Mouse (Mus musculus) left cerebral cortex, postnatal 36 days (tissue): Measurements from ENCODE around the gene Slc35f6. TPM values are rescaled to one million over a fixed set of nuclear protein-coding genes. Genes with fewer than 3 reads are reported as not detected.

Experiments
- DNase-seq, 2 experiments: peaks; one replicate each; pipeline ENCODE4 v3.0.0; 2021 to 2022; ENCODE audit warnings: low spot score in 2 of 2, mixed read lengths in 1 of 2
- intact Hi-C: fragments of 180-260 bp; cut with DNase I; formaldehyde crosslinking; loops from one replicate; pipeline ENCODE4 v1.15.1; 2025
- total RNA-seq, 2 experiments: library from RNA; stranded (reverse); gene quantifications; 2 replicates each; pipeline ENCODE4 v1.2.3; 2021

Slc35f6 gene
- total RNA-seq, 2 experiments from 2014 or later = 38.5 to 38.7 TPM

DNA sequence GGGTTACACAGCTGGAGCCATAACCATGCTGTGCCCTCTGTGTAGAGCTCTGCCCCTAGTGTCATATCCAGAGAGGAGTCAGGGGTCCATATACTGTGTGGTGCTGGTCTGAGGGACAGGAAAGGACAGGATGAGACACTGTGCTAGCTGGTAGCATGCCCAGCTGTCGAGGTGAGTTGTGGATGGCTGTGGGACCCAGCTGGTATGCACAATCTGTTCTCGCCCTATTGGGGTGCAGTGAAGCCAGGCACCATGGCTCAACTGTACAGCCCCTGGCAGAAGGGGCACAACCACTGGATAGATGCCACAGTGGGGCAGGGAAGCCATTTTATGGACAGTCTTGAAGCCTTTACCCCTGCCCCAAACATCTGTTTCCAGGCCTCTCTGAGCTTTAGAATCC is 28.5 kb upstream of the Slc35f6 start:
- intact Hi-C loops = no loop called here

DNA sequence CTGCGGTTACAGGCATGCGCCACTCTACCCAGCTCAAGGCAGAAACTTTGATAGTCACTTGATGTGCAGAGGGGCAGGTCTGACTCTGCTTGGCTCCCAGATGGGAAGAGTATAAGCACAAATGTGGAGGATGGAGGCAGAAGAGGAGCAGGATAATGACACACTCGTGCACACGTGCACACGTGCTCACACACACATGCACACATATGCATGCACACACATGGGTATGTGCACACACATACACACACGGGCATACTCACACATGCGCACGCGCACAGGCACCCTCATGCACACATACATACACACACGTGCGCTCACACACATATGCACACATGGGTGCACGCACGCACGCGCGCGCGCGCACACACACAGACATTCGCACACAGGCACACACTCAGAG is 27.2 kb upstream of the Slc35f6 start:
- intact Hi-C loops = no loop called here
- no peak for DNase-seq

More for the DNA sequence above, 28.5 kb upstream of the Slc35f6 start:
- no peak for DNase-seq

DNA sequence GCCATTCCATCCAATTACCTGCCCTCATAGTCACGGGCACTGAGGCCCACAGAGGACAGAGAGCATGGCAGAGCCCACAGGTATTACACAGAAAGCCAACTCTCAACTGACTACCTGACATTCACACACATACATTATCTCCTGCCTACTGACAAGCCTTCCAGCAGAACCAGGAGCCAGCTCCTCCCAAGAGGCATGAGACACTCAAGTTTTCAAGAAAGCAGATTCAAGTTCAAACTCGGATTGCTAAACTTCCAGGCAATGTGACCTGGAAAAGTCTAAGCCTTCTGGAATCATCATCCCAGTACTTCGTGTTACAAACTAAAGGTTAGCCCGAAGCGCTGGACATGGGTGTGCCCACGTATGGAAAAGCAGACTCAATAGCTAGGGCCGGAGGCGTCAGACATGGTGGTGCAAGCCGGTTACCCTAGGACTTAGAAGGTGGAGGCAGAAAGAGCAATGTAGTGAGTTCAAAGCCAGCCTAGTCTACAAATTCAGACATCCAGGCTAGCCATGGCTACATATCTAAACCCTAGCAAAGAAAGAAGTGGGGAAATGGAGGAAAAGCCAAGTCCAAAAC is 26.4 kb upstream of the Slc35f6 start:
- DNase-seq = no peak
- intact Hi-C loops = no loop called here

DNA sequence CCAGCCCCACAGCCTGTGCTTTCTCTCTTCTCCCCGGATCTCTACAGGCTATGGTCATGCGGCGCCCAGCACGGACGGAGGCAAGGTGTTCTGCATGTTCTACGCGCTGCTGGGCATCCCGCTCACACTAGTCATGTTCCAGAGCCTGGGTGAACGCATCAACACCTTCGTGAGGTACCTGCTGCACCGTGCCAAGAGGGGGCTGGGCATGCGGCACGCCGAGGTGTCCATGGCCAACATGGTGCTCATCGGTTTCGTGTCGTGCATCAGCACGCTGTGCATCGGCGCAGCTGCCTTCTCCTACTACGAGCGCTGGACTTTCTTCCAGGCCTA is 25.9 kb upstream of the Slc35f6 start:
- no peak for DNase-seq
- intact Hi-C loops = no loop called here

DNA sequence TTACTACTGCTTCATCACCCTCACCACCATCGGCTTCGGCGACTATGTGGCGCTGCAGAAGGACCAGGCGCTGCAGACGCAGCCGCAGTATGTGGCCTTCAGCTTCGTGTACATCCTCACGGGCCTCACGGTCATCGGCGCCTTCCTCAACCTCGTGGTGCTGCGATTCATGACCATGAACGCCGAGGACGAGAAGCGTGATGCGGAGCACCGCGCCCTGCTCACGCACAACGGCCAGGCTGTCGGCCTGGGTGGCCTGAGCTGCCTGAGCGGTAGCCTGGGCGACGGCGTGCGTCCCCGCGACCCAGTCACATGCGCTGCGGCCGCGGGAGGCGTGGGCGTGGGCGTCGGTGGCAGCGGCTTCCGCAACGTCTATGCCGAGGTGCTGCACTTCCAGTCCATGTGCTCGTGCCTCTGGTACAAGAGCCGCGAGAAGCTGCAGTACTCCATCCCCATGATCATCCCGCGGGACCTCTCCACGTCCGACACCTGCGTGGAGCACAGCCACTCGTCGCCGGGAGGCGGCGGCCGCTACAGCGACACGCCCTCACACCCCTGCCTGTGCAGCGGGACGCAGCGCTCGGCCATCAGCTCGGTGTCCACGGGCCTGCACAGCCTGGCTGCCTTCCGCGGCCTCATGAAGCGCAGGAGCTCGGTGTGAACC is 25.4 kb upstream of the Slc35f6 start:
- DNase-seq = no peak
- intact Hi-C loops = no loop called here

DNA sequence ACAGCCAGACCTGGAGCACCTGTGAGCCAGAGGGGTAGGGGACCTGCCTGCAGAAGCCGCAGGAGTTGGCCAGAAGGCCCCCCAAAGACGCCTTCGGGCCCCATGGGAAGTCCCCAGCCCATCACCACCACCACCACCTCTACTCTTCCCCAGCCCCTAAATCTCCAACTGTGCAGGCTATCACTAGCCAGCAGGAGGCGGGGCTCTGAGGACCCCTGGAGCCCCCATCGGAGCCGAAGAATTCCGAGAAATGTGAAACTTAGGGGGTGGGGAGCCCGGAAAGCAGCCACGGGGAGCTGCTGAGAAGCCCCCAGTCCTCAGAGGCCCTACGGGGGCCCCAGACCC is 24.9 kb upstream of the Slc35f6 start:
- DNase-seq = no peak
- intact Hi-C loops = no loop called here

DNA sequence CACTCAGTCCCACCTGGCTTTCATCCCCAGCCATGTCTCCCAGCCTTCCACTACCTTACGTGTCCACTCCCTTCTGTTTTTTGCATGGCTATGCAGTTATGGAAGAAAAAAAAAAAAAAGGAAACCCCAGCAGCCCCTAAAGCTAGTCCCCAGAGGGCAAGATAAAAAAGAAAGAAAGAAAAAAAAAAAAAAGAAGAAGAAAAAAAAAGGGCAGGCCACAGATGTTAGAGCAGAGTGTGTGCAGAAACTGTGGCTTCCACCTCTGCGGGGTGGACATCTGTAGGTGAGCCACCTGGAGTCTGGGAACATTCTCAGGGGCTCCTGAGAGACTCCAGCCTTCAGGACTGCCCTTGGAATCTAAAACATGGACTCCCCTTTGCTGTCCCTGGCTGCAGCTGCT is 24.4 kb upstream of the Slc35f6 start:
- no peak for DNase-seq
- intact Hi-C loops = no loop called here

DNA sequence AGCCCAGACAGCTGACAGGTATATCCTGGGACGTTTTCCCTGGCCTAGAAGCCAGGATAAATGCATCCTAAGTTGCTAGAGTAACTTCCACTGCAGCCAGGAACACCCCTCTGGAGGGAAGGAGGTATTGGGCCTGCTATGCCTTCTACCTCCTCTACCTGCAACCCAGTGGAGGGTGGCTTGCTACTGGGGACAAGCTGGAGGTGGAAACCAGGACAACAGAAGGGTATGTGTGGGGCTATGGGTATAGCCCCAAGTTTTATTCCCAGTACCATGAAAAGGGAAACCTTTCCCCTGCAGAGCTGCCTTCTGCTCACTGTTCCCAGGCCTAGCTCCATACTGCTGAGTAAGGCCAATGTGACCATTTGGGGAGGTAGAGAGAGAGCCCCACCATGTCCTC is 23.4 kb upstream of the Slc35f6 start:
- intact Hi-C loops = no loop called here
- DNase-seq = no peak

DNA sequence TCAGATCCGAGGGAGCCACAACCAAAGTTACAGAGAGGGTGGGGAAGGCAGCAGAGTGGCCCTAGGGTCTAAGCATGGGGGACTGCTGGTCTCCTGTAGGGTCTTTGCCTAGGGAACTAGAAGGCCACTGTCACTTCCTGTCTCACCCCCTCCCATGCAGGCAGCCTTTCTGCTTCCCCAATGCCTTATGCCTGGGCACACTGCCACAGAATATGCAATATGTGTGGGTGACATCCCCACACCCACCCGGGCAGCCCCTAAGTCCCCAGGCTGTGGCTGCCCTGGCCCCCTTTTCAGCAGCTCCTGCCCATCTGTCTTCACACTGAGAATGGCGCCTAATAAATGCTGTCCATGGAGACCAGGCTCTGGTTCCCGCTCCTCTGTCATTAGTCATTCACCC is 22.8 kb upstream of the Slc35f6 start:
- intact Hi-C loops = no loop called here
- no peak for DNase-seq

DNA sequence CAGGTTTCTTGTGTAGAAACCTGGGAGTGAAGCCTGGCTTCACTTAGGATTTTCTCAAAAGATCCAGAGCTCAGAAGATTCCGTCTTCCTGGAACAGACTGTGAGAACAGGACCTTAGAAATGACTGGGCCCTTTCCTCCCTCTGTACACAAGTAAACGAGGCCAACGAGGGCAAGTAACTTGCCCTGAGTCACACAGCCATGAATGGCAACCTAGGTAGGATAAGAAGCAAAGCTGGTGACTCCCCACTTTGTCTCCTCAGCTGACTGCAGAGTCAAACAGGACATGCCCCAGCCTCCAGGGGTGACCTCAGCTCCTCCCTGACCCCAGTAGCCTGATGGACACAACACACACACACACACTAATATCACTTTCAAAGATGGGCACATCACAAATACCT is 22.4 kb upstream of the Slc35f6 start:
- intact Hi-C loops = no loop called here
- no peak for DNase-seq

DNA sequence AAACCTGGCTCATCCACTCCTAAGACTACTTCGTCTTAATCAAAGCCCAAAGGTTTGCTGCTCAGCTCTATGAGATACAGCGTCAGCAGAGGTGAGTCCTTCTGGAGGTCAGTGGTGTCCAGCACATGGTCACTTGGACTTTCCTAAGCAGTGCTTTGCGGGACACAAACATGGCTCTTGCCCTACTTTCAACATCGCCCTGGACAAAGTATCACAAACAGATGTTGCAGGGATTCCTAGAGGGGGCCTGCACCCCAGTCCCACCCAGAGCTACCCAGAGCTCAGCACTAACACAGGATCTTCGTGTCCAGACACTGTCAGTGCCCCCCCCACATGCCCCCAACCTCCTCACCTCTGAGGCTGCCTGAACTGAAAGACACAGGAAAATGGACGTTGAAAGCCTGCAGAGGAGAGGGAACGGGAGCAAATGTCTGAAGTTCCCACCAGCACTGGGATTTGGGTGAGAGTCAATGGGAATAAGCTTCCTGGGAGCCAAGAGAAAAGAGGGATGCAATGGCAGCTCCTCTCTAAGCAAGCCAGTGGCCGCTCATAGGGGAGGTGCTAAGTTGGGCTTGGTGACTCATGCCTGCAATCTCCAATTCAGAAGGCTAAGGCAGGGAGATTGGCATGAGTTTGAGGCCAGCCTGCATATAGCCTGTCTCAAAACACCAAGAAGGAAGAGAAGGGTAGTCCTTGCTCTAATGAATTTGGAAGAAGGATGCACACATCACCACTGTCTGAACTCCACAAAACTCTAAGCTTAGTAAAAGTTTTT is 21.2 kb upstream of the Slc35f6 start:
- DNase-seq = no peak
- intact Hi-C loops = no loop called here

DNA sequence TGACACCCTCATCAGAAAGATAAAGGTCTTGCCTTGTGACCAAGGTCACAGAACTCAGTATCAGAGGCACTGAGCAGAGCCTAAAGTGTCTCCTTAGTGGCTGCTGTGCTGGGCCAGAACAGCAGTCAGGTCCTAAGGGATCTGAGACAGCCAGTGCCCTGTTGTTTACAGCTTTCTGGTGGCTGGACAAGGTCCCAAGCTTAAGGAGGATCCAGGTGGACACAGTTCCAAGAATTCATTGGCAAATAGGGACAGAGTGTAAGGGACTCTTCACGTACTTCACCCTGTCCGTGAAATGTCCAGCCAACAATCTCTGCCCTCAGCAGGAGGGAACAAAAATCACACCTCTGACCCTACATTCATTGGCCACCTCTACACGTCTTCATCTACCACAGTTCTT is 19.2 kb upstream of the Slc35f6 start:
- no peak for DNase-seq
- intact Hi-C loops = no loop called here

DNA sequence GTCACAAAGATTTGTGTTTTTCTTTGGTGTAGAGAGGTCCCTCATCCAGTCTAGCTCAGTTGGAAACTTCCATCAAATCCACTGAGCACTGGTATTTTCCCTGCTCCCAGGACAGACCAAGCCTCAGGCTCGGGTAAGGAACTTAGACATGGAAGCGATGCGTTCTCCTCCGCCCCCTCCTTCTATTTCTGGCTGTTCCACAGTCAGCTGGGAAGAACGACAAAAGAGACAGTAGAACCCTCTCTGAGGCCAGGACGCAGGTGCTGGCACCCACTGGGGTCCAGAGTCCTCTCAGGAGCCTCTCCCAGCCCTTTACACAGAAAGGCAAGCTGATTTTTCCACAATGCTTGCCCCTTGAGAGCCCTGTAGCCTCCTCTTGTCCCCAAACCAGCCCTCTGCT is 17.3 kb upstream of the Slc35f6 start:
- intact Hi-C loops = loop anchor here (5.0 to 10.0 kb wide), 3 partner anchors 43 to 416 kb away; partner anchors contain the start of gene Kcnk3
- peak in 1 of 2 experiments; percentile 49 for DNase-seq

DNA sequence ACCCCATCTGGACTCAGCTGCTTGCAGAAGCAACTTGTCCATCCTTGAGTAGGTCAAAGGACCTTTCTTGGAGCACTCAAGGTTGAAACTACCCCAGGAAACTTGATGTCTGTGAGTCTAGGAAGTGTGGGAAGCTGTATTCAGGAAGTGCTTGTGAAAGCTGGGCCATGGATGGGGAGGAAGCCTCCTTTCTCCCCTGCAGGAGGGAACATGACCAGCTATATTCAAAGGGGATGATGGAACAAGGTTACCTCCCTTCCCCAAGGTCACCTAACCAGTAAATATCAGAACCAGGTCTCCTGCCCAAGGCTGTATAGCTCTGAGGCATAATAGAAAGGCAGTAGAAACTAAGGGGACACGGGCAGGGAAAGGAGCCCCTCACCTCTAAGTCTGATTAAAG is 15.6 kb upstream of the Slc35f6 start:
- intact Hi-C loops = loop anchor here (5.0 to 10.0 kb wide), 3 partner anchors 45 to 417 kb away; partner anchors contain the start of gene Kcnk3
- no peak for DNase-seq

DNA sequence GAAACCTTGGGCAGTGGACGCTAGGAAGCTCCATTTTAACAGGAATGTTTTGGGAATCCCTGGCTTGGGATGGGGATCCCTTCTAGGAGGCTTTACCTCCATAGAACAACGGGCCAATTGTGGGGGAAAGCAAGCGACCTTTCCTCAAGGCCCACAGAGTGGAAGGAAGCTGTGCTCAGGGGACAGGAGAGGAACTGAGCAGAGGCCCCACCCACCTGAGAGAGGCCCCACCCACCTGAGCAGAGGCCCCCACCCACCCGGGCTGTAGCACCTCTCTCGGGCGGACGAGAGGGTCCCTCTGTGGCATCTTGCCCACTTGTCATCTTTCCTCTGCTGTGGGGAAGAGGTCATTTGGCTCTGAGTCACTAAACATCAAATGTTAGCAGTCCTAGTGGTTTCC is 10.7 kb upstream of the Slc35f6 start:
- no peak for DNase-seq
- intact Hi-C loops = loop anchor here (5.0 to 10.0 kb wide), 3 partner anchors 215 to 422 kb away; no protein-coding TSS in a partner anchor

DNA sequence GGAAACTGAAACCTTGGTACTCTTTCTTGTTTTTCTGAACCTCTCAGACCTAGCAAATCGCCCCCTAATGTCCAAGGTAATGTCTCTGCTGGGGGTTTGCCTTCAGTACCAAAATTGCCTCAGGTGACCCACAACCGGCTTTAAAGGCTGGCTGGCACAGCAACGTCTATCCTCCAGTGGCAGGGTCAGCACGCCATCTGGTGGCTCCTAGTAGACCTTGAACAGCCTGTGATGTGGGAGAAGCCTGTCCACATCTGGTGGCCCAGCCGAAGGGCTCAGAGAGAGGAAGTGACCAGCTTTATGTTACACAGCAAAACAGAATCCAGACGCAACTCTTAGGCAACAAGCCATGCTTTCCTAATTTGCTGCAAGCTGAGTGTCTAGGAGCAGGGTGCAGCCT is 9.7 kb upstream of the Slc35f6 start:
- intact Hi-C loops = loop anchor here (1.0 to 10.0 kb wide), 4 partner anchors 122 to 423 kb away; no protein-coding TSS in a partner anchor
- peak; percentile 72 to 82 for DNase-seq

DNA sequence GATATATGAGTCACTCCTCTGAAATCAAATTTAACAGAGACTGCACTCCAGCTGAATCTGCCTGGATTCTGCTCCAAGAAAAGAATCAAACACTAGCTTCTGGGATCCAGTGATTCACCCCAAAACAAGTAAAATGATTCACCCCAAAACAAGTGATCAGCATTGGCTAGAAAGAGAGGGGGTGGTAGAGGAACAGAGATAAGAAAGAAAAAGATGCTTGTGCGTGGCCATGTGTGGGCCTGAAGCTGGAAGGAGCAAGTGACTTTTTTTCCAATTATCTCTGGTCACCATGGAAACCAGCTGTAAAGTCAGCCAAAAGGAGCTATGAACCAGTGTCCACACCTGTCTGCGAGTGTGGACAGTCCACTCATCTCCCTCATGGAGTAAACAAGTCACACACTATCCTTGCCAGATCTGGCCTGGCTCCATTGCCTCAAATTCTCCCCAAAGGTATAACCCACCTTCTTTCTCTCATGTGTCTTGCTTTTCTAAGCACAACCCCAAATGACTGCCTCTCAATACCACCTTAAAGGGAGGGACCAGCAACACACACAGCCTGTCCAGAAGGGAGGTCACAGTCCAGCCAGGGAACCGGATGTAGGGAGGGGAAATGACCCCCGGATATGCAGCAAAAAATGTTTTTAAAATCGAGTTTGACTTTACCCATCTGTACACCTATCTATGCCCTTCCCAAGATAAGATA is 4.1 kb upstream of the Slc35f6 start:
- intact Hi-C loops = no loop called here
- DNase-seq = peak in 1 of 2 experiments; percentile 41

DNA sequence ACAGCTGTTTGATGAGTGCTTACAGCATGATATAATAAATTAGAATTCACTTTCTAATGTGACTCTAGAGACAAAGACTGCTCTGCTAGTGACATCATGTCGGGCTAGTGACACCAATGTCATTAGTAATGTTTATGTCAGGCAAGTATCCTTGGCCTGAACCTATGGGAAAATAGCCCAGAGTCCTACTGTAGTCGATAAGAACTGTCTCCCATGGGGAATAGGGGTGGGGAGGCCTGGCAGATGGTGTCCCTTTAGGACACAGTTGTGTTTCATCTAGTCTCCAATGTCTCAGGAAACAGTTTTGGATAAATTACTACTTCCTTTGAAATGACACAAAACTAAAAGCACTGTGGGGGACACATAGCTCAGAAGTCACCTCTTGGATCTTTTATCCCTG is 1.7 kb upstream of the Slc35f6 start:
- intact Hi-C loops = no loop called here
- no peak for DNase-seq

DNA sequence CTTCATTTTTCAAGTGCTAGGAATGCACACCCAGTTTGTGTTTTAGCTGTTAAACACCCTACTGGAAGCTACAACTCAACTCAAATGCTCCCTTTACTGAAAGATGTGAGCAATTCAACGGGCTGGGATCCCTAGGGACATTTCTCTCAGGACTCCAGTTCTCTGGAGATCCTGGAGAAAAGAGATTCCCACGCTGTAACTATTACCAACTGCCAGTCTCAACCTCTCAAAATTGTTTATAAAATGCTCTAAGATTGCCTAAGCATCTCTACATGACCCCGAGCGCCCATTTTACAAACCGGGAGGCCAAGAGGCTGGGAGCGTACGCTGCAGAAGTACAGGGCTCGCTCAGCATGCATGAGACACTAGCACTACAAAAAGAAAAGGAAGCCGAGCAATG is 337 bp upstream of the Slc35f6 start:
- intact Hi-C loops = no loop called here
- DNase-seq = no peak

DNA sequence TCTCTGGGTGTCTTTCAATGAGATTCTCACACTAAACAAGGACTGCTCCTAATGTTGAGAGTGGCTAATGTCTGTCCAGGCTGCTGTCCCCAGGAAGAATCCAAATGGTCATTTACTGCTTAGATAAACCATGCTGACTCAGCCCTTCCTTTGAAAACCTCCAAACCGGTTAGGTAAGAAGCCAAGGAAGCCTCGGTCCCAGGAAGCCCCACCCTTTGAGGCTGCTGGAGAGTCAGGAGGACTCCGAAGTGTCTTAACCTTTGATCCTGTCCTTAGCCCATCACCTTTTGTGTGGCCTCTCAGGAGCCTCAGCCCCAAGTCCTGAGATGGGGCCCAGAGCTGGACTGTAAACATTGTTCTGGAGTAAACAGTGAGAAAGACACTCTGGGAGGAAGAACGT is 1.8 kb downstream of the Slc35f6 start:
- intact Hi-C loops = no loop called here
- no peak for DNase-seq
